Mouse (Mus musculus): ENCODE measurements around the gene Ppp4r1.

Ppp4r1 gene

GRCm38 (mm10) chr17:65771951-65772934 is 10.1 kb upstream of the Ppp4r1 start, which contains the start of gene Rab31:
Gene Rab31, minus strand, starts transcription at chr17:65772752.
- DNase-seq (ENCODE audit: low read depth, low spot score), result peak; percentile 34

- peak; percentile 21 for DNase-seq (ENCODE audit: low read depth, low spot score)
Observed at GRCm38 (mm10) chr17:65773617-65774016, 8.8 kb upstream of the Ppp4r1 start.

- no peak for DNase-seq (ENCODE audit: low read depth, low spot score)
Observed at GRCm38 (mm10) chr17:65774439-65774838, 7.9 kb upstream of the Ppp4r1 start.

- no peak for DNase-seq (ENCODE audit: low read depth, low spot score)
Observed at GRCm38 (mm10) chr17:65776228-65776627, 6.1 kb upstream of the Ppp4r1 start.

- no peak for DNase-seq (ENCODE audit: low read depth, low spot score)
Observed at GRCm38 (mm10) chr17:65777461-65777860, 4.9 kb upstream of the Ppp4r1 start.

- no peak for DNase-seq (ENCODE audit: low read depth, low spot score)
Observed at GRCm38 (mm10) chr17:65780970-65781369, 1.4 kb upstream of the Ppp4r1 start.

- peak; percentile 77 for DNase-seq (ENCODE audit: low read depth, low spot score)
Observed at GRCm38 (mm10) chr17:65783182-65784161, 1.1 kb downstream of the Ppp4r1 start.

- peak; percentile 6 for DNase-seq (ENCODE audit: low read depth, low spot score)
Observed at GRCm38 (mm10) chr17:65784610-65785140, 2.3 kb downstream of the Ppp4r1 start.

- DNase-seq (ENCODE audit: low read depth, low spot score), result no peak
Observed at GRCm38 (mm10) chr17:65785707-65786106, 3.3 kb downstream of the Ppp4r1 start.

GRCm38 (mm10) chr17:65786225-65786624 is 3.9 kb downstream of the Ppp4r1 start:
- peak; percentile 11 for DNase-seq (ENCODE audit: low read depth, low spot score)

GRCm38 (mm10) chr17:65787261-65787660 is 4.9 kb downstream of the Ppp4r1 start:
- no peak for DNase-seq (ENCODE audit: low read depth, low spot score)

- no peak for DNase-seq (ENCODE audit: low read depth, low spot score)
Observed at GRCm38 (mm10) chr17:65788542-65789291, 6.3 kb downstream of the Ppp4r1 start.

GRCm38 (mm10) chr17:65789576-65789975 is 7.2 kb downstream of the Ppp4r1 start:
- no peak for DNase-seq (ENCODE audit: low read depth, low spot score)

- no peak for DNase-seq (ENCODE audit: low read depth, low spot score)
Observed at GRCm38 (mm10) chr17:65791161-65791560, 8.8 kb downstream of the Ppp4r1 start.

- no peak for DNase-seq (ENCODE audit: low read depth, low spot score)
Observed at GRCm38 (mm10) chr17:65793307-65793930, 11.0 kb downstream of the Ppp4r1 start.

- DNase-seq (ENCODE audit: low read depth, low spot score), result no peak
Observed at GRCm38 (mm10) chr17:65794096-65794850, 11.9 kb downstream of the Ppp4r1 start.

- no peak for DNase-seq (ENCODE audit: low read depth, low spot score)
Observed at GRCm38 (mm10) chr17:65796056-65796455, 13.7 kb downstream of the Ppp4r1 start.

GRCm38 (mm10) chr17:65798446-65798845 is 16.1 kb downstream of the Ppp4r1 start:
- peak; percentile 12 for DNase-seq (ENCODE audit: low read depth, low spot score)

GRCm38 (mm10) chr17:65799353-65799752 is 17.0 kb downstream of the Ppp4r1 start:
- DNase-seq (ENCODE audit: low read depth, low spot score), result no peak

- no peak for DNase-seq (ENCODE audit: low read depth, low spot score)
Observed at GRCm38 (mm10) chr17:65800451-65800850, 18.1 kb downstream of the Ppp4r1 start.
